Mouse (Mus musculus) G1E (cell line): ENCODE results near the gene Wdr72.

ENCODE experiments used
- CTCF ChIP-seq: IDR thresholded peaks from 2 replicates; pipeline ENCODE4 v1.5.1; 2012; ENCODE audit warnings: low read depth, low read length, inconsistent platforms, mixed read lengths
- GATA1 ChIP-seq: IDR thresholded peaks from 2 replicates; pipeline ENCODE4 v1.6.1; 2012; ENCODE audit warnings: borderline replicate concordance, low read length, inconsistent platforms, mixed read lengths
- POLR2AphosphoS5 ChIP-seq: IDR thresholded peaks from 2 replicates; pipeline ENCODE4 v1.6.1; 2012; ENCODE audit warnings: low read depth, low read length, inconsistent platforms; ENCODE audit not compliant: insufficient replicate concordance

GRCm38 (mm10) chr9:74186748-74187400 lies 76.7 kb downstream of the Wdr72 start:
- TF ChIP-seq CTCF (no peak), POLR2AphosphoS5 (no peak), GATA1 (no peak)
